Mouse (Mus musculus) small intestine, adult 2 months (tissue): ENCODE data around the gene Rnpepl1. TPM values are rescaled to one million over a fixed set of nuclear protein-coding genes. Genes with fewer than 3 reads are reported as not detected.

Experiments
- H3K27ac ChIP-seq: fragments of 200-500 bp; 2 replicates; pipeline ENCODE4 v1.5.1; 2012; ENCODE audit warnings: low read depth, low read length, control low read depth, inconsistent platforms; ENCODE audit not compliant: insufficient read depth
- H3K27me3 ChIP-seq: fragments of 200-500 bp; 2 replicates; pipeline ENCODE4 v1.6.1; 2012; ENCODE audit warnings: mild to moderate bottlenecking, moderate library complexity, low read length, inconsistent platforms; ENCODE audit not compliant: control insufficient read depth, insufficient read depth
- H3K36me3 ChIP-seq: fragments of 200-500 bp; 2 replicates; pipeline ENCODE4 v1.6.1; 2012; ENCODE audit warnings: mild to moderate bottlenecking, low read length, control low read depth, inconsistent platforms; ENCODE audit not compliant: control insufficient read depth, insufficient read depth
- H3K4me1 ChIP-seq: fragments of 200-500 bp; 2 replicates; pipeline ENCODE4 v1.6.1; 2012; ENCODE audit warnings: low read length, inconsistent platforms, mixed read lengths; ENCODE audit not compliant: control insufficient read depth, insufficient read depth, insufficient read length
- H3K4me3 ChIP-seq: fragments of 200-500 bp; 2 replicates; pipeline ENCODE4 v1.5.1; 2012; ENCODE audit warnings: low read depth, mild to moderate bottlenecking, control low read depth, inconsistent platforms, low read length, moderate library complexity
- CTCF ChIP-seq: fragments of 200-500 bp; IDR thresholded peaks from 2 replicates; pipeline ENCODE4 v1.5.1; 2012; ENCODE audit warnings: low read depth, mild to moderate bottlenecking, control low read depth, inconsistent platforms, low read length, moderate library complexity, mixed read lengths; ENCODE audit not compliant: insufficient replicate concordance, insufficient read length; ENCODE audit errors: extremely low read depth
- POLR2A ChIP-seq: fragments of 200-500 bp; IDR thresholded peaks from 2 replicates; pipeline ENCODE4 v1.6.1; 2012; ENCODE audit warnings: low read depth, mild to moderate bottlenecking, control low read depth, inconsistent platforms, low read length, moderate library complexity
- WGBS: fragments of 180-500 bp; shearing (Covaris S2); methylation state at CpG from one replicate; pipeline ENCODE4 v1.1.7; 2018; 5-methylcytosine and 5-hydroxymethylcytosine counted together
- polyA plus RNA-seq: library from polyadenylated mRNA; depleted of rRNA; stranded (reverse); fragments of >200 nt; gene quantifications from 2 replicates; pipeline ENCODE4 v1.2.3, GENCODE M21; 2012

Gene Rnpepl1
- polyA plus RNA-seq, 1 experiment: 410 TPM

- Histone ChIP-seq H3K36me3 (no peaks in the 10 kb centered on the region), H3K4me3 (no peak overlapping the region), H3K27ac (no peak overlapping the region), H3K27me3 (no peaks in the 10 kb centered on the region), H3K4me1 (no peaks in the 10 kb centered on the region)
- no peak for TF ChIP-seq CTCF
- no peak for TF ChIP-seq POLR2A
- WGBS: 59% methylated on average over 7 of the region's 7 CpGs
Measured at GRCm38 (mm10) chr1:92888901-92889655, 21.5 kb upstream of the Rnpepl1 start.

- 65% methylated on average over 3 of the region's 3 CpGs for WGBS
- TF ChIP-seq CTCF (no peak), POLR2A (no peak)
- Histone ChIP-seq H3K4me3 (no peak overlapping the region), H3K27me3 (peaks cover 4% of the 10 kb centered on the region; the same call in 1 of the 2 replicates), H3K27ac (no peak overlapping the region), H3K36me3 (no peaks in the 10 kb centered on the region), H3K4me1 (no peaks in the 10 kb centered on the region)
Measured at GRCm38 (mm10) chr1:92892791-92893190, 17.8 kb upstream of the Rnpepl1 start.

- no peak for TF ChIP-seq POLR2A
- TF ChIP-seq CTCF: no peak
- WGBS: 53% methylated on average over 3 of the region's 3 CpGs
- Histone ChIP-seq H3K4me3 (no peak overlapping the region), H3K36me3 (no peaks in the 10 kb centered on the region), H3K4me1 (no peaks in the 10 kb centered on the region), H3K27ac (no peak overlapping the region), H3K27me3 (peaks cover 4% of the 10 kb centered on the region; the same call in 1 of the 2 replicates)
Measured at GRCm38 (mm10) chr1:92893896-92894295, 16.7 kb upstream of the Rnpepl1 start.

- peak; percentile 83 for TF ChIP-seq CTCF
- TF ChIP-seq POLR2A: no peak
- Histone ChIP-seq H3K27ac (no peak overlapping the region), H3K4me1 (no peaks in the 10 kb centered on the region), H3K4me3 (no peak overlapping the region), H3K36me3 (no peaks in the 10 kb centered on the region), H3K27me3 (peaks cover 4% of the 10 kb centered on the region; the same call in 1 of the 2 replicates)
- WGBS: 22% methylated on average over 3 of the region's 3 CpGs
Measured at GRCm38 (mm10) chr1:92895089-92895488, 15.5 kb upstream of the Rnpepl1 start.

GRCm38 (mm10) chr1:92902786-92903185, 7.8 kb upstream of the Rnpepl1 start, which contains the start of gene Ankmy1:
Gene Ankmy1, minus strand, starts transcription at chr1:92902906.
- 0 out of 2 replicates have a peak within 1 kb of the TSS, but pooled peaks have one; percentile 8 for H3K4me3 ChIP-seq
- 3% methylated on average over 15 of the region's 15 CpGs for WGBS
- peaks cover 12% of the 10 kb centered on the region for H3K4me1 ChIP-seq
- TF ChIP-seq POLR2A: no peak
- TF ChIP-seq CTCF: no peak
- H3K36me3 ChIP-seq: no peaks in the 10 kb centered on the region
- H3K27ac ChIP-seq: no peak within 1 kb of the TSS
- H3K27me3 ChIP-seq: no peaks in the 10 kb centered on the region

GRCm38 (mm10) chr1:92903627-92904026, 7.0 kb upstream of the Rnpepl1 start:
- Histone ChIP-seq H3K27ac (no peak overlapping the region), H3K4me1 (peaks cover 15% of the 10 kb centered on the region), H3K36me3 (no peaks in the 10 kb centered on the region), H3K27me3 (no peaks in the 10 kb centered on the region), H3K4me3 (no peak overlapping the region)
- TF ChIP-seq CTCF (no peak), POLR2A (no peak)
- 78% methylated on average over 4 of the region's 4 CpGs for WGBS

- H3K27me3 ChIP-seq: no peaks in the 10 kb centered on the region
- peaks cover 24% of the 10 kb centered on the region for H3K4me1 ChIP-seq
- no peak overlapping the region for H3K4me3 ChIP-seq
- no peaks in the 10 kb centered on the region for H3K36me3 ChIP-seq
- H3K27ac ChIP-seq: peak overlapping the region; percentile 51; the same call in 1 of the 2 replicates
- TF ChIP-seq POLR2A (no peak), CTCF (no peak)
- whole genome bisulfite sequencing: 92% methylated on average over 2 of the region's 2 CpGs
Measured at GRCm38 (mm10) chr1:92905703-92906310, 4.8 kb upstream of the Rnpepl1 start.
